Mouse (Mus musculus): ENCODE measurements at regions not wholly inside any gene's neighbourhood (a gene's known extent, or its start where the extent isn't known, plus 50 kb on each side); places are given as distances from the start of the nearest gene placed in this dataset.

- in situ Hi-C loops (cut with MboI, MseI): no loop called here
Observed at GRCm38 (mm10) chr5:45136696-45137095, 313.3 kb downstream of the Qdpr start.

GRCm38 (mm10) chr5:45127971-45128370, 322.1 kb downstream of the Qdpr start:
- in situ Hi-C loops (cut with MboI, MseI): no loop called here

- in situ Hi-C loops (cut with MboI, MseI): no loop called here
Observed at GRCm38 (mm10) chr5:45121751-45122280, 322.3 kb upstream of the Ldb2 start.

DNA sequence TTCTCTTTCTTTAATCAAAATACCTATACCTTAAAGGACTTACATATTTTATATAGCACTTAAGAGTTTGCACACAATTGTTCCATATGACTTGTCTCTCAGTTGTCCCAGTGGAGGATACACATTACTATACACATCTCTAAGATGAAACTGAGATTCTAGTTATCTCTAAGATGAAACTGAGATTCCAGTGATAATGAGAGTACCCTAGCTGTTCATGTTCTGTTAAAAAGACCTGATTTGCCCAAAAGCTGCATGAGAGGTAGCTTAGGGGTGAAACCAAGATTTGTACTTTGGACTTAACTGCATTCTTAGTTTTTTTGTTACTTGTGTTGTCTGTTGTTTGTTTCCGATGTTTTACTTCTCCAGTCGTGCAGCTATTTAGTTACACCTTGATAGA, 320.3 kb upstream of the Ldb2 start:
- in situ Hi-C loops (cut with MboI, MseI): no loop called here

- in situ Hi-C loops (cut with MboI, MseI): no loop called here
Observed at GRCm38 (mm10) chr5:45111246-45111645, 311.8 kb upstream of the Ldb2 start.

GRCm38 (mm10) chr5:45110797-45111196, 311.3 kb upstream of the Ldb2 start:
- in situ Hi-C loops (cut with MboI, MseI): no loop called here

DNA sequence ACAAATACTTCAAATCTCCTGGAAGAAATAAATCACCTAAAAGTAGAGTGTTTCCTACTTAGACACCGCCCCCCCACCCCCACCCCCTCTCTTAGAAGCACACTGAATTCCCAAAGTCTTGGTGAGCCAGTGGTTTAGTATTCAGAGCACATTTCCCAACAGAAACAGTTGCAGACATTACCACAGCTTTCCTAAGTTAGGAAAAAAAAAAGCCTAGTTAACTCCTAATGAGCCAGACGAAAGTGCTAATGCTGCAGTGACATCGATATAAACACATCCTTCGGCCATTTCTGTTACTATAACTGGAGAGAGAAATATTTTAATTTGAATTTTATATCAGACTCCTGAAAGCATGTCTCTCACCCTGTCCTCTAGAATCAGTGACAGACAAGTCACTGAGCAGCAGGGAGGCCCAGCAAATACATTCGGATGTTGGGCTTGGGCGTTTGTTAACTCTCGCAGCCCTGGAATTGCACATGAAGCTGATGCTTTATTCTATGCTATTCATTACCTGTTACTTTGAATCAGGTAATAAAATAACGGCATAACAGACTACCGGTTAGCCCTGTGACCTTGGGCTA, 305.8 kb upstream of the Ldb2 start:
- in situ Hi-C loops (cut with MboI, MseI): no loop called here

DNA sequence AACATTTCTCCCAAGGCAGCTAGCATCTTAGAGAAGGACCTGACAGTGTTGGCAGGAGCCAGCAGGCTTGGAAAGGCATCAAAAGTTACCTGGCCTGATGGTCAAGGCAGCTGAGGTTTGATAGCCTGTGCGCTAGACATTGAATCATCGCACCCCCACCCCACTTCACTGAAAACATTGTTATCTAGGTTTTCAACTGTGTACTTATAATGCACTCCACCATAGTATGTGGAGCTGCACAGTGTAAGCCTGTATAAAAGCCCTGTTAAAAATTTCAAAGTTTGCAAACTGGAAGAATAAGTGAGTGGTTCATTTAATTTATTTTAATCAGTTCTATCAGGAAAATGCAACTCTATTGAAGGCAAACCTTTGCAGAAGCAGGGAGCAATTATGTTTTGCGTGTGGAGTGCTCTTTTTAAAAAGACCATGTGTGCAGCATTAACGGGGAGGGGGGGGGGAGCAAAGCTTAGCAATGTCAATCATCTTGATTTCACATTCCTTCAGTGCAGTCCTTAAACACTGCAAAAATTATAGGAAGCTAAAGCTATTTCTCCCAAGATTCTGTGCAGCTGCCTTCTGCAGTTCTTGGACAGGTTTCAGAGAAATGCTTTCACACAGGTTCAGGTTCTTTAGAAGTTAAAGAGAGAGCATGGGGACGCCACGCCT, 304.4 kb upstream of the Ldb2 start:
- in situ Hi-C loops (cut with MboI, MseI): no loop called here

GRCm38 (mm10) chr5:45102661-45103060, 303.2 kb upstream of the Ldb2 start:
- in situ Hi-C loops (cut with MboI, MseI): no loop called here

GRCm38 (mm10) chr5:45101777-45102176, 302.3 kb upstream of the Ldb2 start:
- in situ Hi-C loops (cut with MboI, MseI): no loop called here

DNA sequence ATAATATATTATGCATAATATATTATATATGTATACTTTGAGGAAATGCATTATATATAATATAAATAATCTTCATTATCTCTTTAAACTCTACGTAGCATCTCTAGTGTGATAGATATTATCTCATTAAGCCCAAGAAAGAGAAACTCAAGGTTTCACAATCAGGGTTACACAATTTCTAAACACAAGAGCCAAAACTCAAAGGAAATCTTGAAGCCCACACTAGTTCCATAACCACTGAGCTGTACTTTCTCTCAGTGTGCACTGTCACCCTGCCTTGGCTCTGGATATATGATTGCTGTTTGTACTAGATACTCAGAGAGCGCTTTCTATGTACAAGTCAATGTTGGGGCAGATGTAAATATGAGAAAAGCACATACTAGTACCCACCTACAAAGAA, 299.6 kb upstream of the Ldb2 start:
- in situ Hi-C loops (cut with MboI, MseI): no loop called here

- in situ Hi-C loops (cut with MboI, MseI): no loop called here
Observed at GRCm38 (mm10) chr5:45097941-45098340, 298.5 kb upstream of the Ldb2 start.

GRCm38 (mm10) chr5:45084741-45085140, 285.3 kb upstream of the Ldb2 start:
- in situ Hi-C loops (cut with MboI, MseI): no loop called here

GRCm38 (mm10) chr5:45082601-45083000, 283.1 kb upstream of the Ldb2 start:
- in situ Hi-C loops (cut with MboI, MseI): no loop called here

GRCm38 (mm10) chr5:45076347-45076890, 276.9 kb upstream of the Ldb2 start:
- in situ Hi-C loops (cut with MboI, MseI): no loop called here

- in situ Hi-C loops (cut with MboI, MseI): no loop called here
Observed at GRCm38 (mm10) chr5:45075195-45075594, 275.7 kb upstream of the Ldb2 start.

GRCm38 (mm10) chr5:45072529-45072928, 273.0 kb upstream of the Ldb2 start:
- in situ Hi-C loops (cut with MboI, MseI): no loop called here

GRCm38 (mm10) chr5:45065917-45066699, 266.6 kb upstream of the Ldb2 start:
- in situ Hi-C loops (cut with MboI, MseI): loop anchor here (10.0 kb wide), 1 partner anchor 501 kb away; no protein-coding TSS in a partner anchor

- in situ Hi-C loops (cut with MboI, MseI): loop anchor here (10.0 kb wide), 1 partner anchor 498 kb away; no protein-coding TSS in a partner anchor
Observed at GRCm38 (mm10) chr5:45062567-45062966, 263.1 kb upstream of the Ldb2 start.

- in situ Hi-C loops (cut with MboI, MseI): no loop called here
Observed at GRCm38 (mm10) chr5:45055276-45055959, 255.9 kb upstream of the Ldb2 start.

DNA sequence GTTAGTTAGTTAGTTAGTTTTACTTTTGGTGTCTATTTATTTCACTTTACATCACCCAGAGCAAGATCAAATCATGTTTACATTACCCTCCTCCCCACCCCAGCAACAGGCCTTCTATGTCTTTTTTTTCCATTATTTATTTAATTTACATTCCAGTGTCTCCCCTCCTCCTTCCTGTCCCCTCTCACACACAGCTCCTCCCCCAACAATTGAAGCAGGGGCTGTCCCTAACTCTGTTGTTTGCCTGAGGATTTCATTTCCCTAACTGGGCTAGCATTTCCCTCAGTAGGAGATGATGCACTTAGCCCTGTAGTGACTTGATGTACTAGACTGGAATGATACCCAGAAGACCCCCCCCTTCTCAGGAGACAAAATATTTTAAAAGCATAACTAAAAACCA, 249.9 kb upstream of the Ldb2 start:
- in situ Hi-C loops (cut with MboI, MseI): no loop called here

GRCm38 (mm10) chr5:45042914-45043313, 243.4 kb upstream of the Ldb2 start:
- in situ Hi-C loops (cut with MboI, MseI): no loop called here

All from T-helper 1 cell (primary cell).